Mouse (Mus musculus) heart, postnatal 0 days (tissue): ENCODE measurements around the gene Nek4. TPM values are rescaled to one million over a fixed set of nuclear protein-coding genes. Genes with fewer than 3 reads are reported as not detected.

Experiments used
- ATAC-seq: fragments of 200-750 bp; cut with Nextera tagmentation; 2 replicates; pipeline ENCODE4 v1.8.0; 2017; ENCODE audit warnings: low read depth, moderate number of reproducible peaks, moderate library complexity; ENCODE audit not compliant: insufficient read depth
- DNase-seq: peaks from one replicate; pipeline ENCODE4 v3.0.0-alpha.2; 2016; ENCODE audit warnings: low spot score
- H3K27ac ChIP-seq: fragments of 300-500 bp; sonication (generic); 2 replicates; pipeline ENCODE4 v1.5.1; 2014; ENCODE audit warnings: low read depth, mild to moderate bottlenecking
- H3K27me3 ChIP-seq: fragments of 300-500 bp; sonication (generic); 2 replicates; pipeline ENCODE4 v1.6.1; 2014; ENCODE audit warnings: low read length, mixed read lengths; ENCODE audit not compliant: control insufficient read depth, insufficient read depth
- H3K36me3 ChIP-seq: fragments of 300-500 bp; sonication (generic); replicated peaks from 2 replicates; pipeline ENCODE4 v1.6.1; 2014; ENCODE audit warnings: low read length, mixed read lengths; ENCODE audit not compliant: control insufficient read depth, insufficient read depth
- H3K4me1 ChIP-seq: fragments of 300-500 bp; sonication (generic); 2 replicates; pipeline ENCODE4 v1.6.1; 2014; ENCODE audit warnings: antibody characterized with exemption; ENCODE audit not compliant: control insufficient read depth, insufficient read depth
- H3K4me2 ChIP-seq: fragments of 300-500 bp; sonication (generic); 2 replicates; pipeline ENCODE4 v1.6.1; 2014; ENCODE audit warnings: low read depth, mild to moderate bottlenecking, low read length, moderate library complexity
- H3K4me3 ChIP-seq: fragments of 300-500 bp; sonication (generic); 2 replicates; pipeline ENCODE4 v1.5.1; 2014; ENCODE audit warnings: low read depth, low read length
- H3K9ac ChIP-seq: fragments of 300-500 bp; sonication (generic); replicated peaks from 2 replicates; pipeline ENCODE4 v1.6.1; 2014; ENCODE audit warnings: low read depth, low read length, mixed read lengths
- H3K9me3 ChIP-seq: fragments of 300-500 bp; sonication (generic); replicated peaks from 2 replicates; pipeline ENCODE4 v1.6.1; 2016; ENCODE audit warnings: low read length; ENCODE audit not compliant: control insufficient read depth
- CTCF ChIP-seq: IDR thresholded peaks from 2 replicates; pipeline ENCODE4 v1.5.1; 2016; ENCODE audit warnings: antibody characterized with exemption, control low read depth, low read depth
- EP300 ChIP-seq: IDR thresholded peaks from 2 replicates; pipeline ENCODE4 v1.6.1; 2016; ENCODE audit warnings: antibody characterized with exemption, low read depth
- WGBS: fragments of 180-500 bp; shearing (Covaris S2); extraction: QIAGEN DNeasy Blood & Tissue Kit; methylation state at CpG from one replicate; pipeline ENCODE4 v1.1.7; 2014; 5-methylcytosine and 5-hydroxymethylcytosine counted together
- polyA plus RNA-seq: library from polyadenylated mRNA; unstranded; fragments of >200 nt; fragmentation: Nextera tagmentation; extraction: Ambion mirVana; gene quantifications from 2 replicates; pipeline ENCODE4 v1.2.1, GENCODE M21; 2015
- total RNA-seq: library from RNA; depleted of rRNA; stranded (reverse); fragments of >200 nt; gene quantifications from 2 replicates; pipeline ENCODE4 v1.2.3, GENCODE M21; 2014; ENCODE audit warnings: low replicate concordance; rRNA removed

Gene Nek4
- total and polyA plus RNA-seq, 2 experiments from 2014 or later: 3.3 to 11.9 TPM

DNA sequence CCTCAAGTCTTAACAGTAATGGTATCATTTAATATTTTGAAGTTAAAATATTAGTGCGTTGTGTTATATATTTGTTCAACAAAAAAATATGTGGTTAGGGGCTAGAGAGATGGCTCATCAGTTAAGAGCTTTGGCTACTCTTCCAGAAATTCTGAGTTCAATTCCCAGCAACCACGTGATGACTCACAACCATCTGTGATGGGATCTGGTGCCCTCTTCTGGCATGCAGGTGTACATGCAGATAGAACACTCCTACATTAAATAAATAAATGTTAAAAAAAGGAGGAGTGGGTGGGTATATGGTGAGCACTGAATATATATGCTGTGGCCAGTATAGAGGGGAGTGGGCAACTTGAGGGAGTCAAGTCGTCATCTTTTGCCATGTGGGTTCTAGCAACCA lies 74.6 kb downstream of the Nek4 start:
- TF ChIP-seq EP300: no peak
- peak; percentile 28; the same call in 1 of the 2 replicates for TF ChIP-seq CTCF
- H3K4me3 ChIP-seq: no peak overlapping the region
- 76% methylated on average over 3 of the region's 3 CpGs for WGBS
- no peaks in the 10 kb centered on the region for H3K9me3 ChIP-seq
- DNase-seq (no peak), ATAC-seq (no peak)
- no peak overlapping the region for H3K4me2 ChIP-seq
- H3K27ac ChIP-seq: no peak overlapping the region
- H3K27me3 ChIP-seq: no peaks in the 10 kb centered on the region
- 0 out of 2 replicates have a peak, but pooled peaks cover under 1% of the 10 kb centered on the region for H3K4me1 ChIP-seq
- peaks cover 61% of the 10 kb centered on the region for H3K36me3 ChIP-seq
- no peak overlapping the region for H3K9ac ChIP-seq

Other genes starting within 250 kb of the Nek4 start
- 1.8 and 4.2 TPM in 2 replicates for gene Sfmbt1, start 236.5 kb upstream of the Nek4 start, total RNA-seq
- gene Sfmbt1, start 236.5 kb upstream of the Nek4 start, polyA plus RNA-seq: 6.6 and 7.6 TPM in 2 replicates
- gene Tmem110, start 125.8 kb upstream of the Nek4 start, total RNA-seq: 4.7 and 9.5 TPM in 2 replicates
- gene Tmem110, start 125.8 kb upstream of the Nek4 start, polyA plus RNA-seq: 9.2 and 9.9 TPM in 2 replicates
- 3.7 and 10.3 TPM in 2 replicates for gene Mustn1, start 72.2 kb upstream of the Nek4 start, total RNA-seq
- gene Mustn1, start 72.2 kb upstream of the Nek4 start, polyA plus RNA-seq: 6.8 and 7.2 TPM in 2 replicates
- gene Itih4, start 64.9 kb upstream of the Nek4 start, total RNA-seq: 2.2 and 2.5 TPM in 2 replicates
- 0.61 and 1.0 TPM in 2 replicates for gene Itih4, start 64.9 kb upstream of the Nek4 start, polyA plus RNA-seq
- gene Itih3, start 27.6 kb upstream of the Nek4 start, total RNA-seq: 0.66 and 2.4 TPM in 2 replicates
- gene Itih3, start 27.6 kb upstream of the Nek4 start, polyA plus RNA-seq: 0.49 and 0.72 TPM in 2 replicates
- not detected in 2 replicates for gene Itih1, start 8.1 kb upstream of the Nek4 start, total RNA-seq
- gene Itih1, start 8.1 kb upstream of the Nek4 start, polyA plus RNA-seq: not detected in 2 replicates
- gene Glt8d1, start 50.0 kb downstream of the Nek4 start, total RNA-seq: 28.7 and 39.0 TPM in 2 replicates
- 30.6 and 30.9 TPM in 2 replicates for gene Glt8d1, start 50.0 kb downstream of the Nek4 start, polyA plus RNA-seq
- gene Spcs1, start 50.3 kb downstream of the Nek4 start, total RNA-seq: 309 and 340 TPM in 2 replicates
- gene Spcs1, start 50.3 kb downstream of the Nek4 start, polyA plus RNA-seq: 429 and 459 TPM in 2 replicates
- gene Pbrm1, start 67.8 kb downstream of the Nek4 start, total RNA-seq: 31.9 and 65.0 TPM in 2 replicates
- gene Pbrm1, start 67.8 kb downstream of the Nek4 start, polyA plus RNA-seq: 63.2 and 66.5 TPM in 2 replicates
- 30.5 and 45.8 TPM in 2 replicates for gene Gnl3, start 67.8 kb downstream of the Nek4 start, total RNA-seq
- 30.7 and 37.3 TPM in 2 replicates for gene Gnl3, start 67.8 kb downstream of the Nek4 start, polyA plus RNA-seq
- 12.7 and 28.8 TPM in 2 replicates for gene Smim4, start 177.6 kb downstream of the Nek4 start, total RNA-seq
- 194 and 207 TPM in 2 replicates for gene Smim4, start 177.6 kb downstream of the Nek4 start, polyA plus RNA-seq
- 212 and 269 TPM in 2 replicates for gene Nt5dc2, start 179.7 kb downstream of the Nek4 start, total RNA-seq
- gene Nt5dc2, start 179.7 kb downstream of the Nek4 start, polyA plus RNA-seq: 146 and 158 TPM in 2 replicates
- 75.3 and 90.4 TPM in 2 replicates for gene Stab1, start 217.3 kb downstream of the Nek4 start, total RNA-seq
- 24.0 and 25.4 TPM in 2 replicates for gene Stab1, start 217.3 kb downstream of the Nek4 start, polyA plus RNA-seq